Mouse (Mus musculus) thymus, adult 2 months (tissue): ENCODE results near the gene Tpte.

Source experiments
- CTCF ChIP-seq: fragments of 200-500 bp; IDR thresholded peaks from 2 replicates; pipeline ENCODE4 v1.5.1; 2012; ENCODE audit warnings: mild to moderate bottlenecking, control low read depth, low read length, moderate library complexity, borderline replicate concordance; ENCODE audit not compliant: control insufficient read depth, poor library complexity, insufficient read depth; ENCODE audit errors: extremely low read depth
- POLR2A ChIP-seq: fragments of 200-500 bp; IDR thresholded peaks from 2 replicates; pipeline ENCODE4 v1.6.1; 2012; ENCODE audit warnings: mild to moderate bottlenecking, low read length, control low read depth, moderate library complexity; ENCODE audit not compliant: control insufficient read depth, poor library complexity, insufficient read depth; ENCODE audit errors: extremely low read depth

- TF ChIP-seq CTCF (no peak), POLR2A (no peak)
Measured at GRCm38 (mm10) chr8:22264292-22264691, 18.9 kb upstream of the Tpte start.
